In the genomic region with DNA sequence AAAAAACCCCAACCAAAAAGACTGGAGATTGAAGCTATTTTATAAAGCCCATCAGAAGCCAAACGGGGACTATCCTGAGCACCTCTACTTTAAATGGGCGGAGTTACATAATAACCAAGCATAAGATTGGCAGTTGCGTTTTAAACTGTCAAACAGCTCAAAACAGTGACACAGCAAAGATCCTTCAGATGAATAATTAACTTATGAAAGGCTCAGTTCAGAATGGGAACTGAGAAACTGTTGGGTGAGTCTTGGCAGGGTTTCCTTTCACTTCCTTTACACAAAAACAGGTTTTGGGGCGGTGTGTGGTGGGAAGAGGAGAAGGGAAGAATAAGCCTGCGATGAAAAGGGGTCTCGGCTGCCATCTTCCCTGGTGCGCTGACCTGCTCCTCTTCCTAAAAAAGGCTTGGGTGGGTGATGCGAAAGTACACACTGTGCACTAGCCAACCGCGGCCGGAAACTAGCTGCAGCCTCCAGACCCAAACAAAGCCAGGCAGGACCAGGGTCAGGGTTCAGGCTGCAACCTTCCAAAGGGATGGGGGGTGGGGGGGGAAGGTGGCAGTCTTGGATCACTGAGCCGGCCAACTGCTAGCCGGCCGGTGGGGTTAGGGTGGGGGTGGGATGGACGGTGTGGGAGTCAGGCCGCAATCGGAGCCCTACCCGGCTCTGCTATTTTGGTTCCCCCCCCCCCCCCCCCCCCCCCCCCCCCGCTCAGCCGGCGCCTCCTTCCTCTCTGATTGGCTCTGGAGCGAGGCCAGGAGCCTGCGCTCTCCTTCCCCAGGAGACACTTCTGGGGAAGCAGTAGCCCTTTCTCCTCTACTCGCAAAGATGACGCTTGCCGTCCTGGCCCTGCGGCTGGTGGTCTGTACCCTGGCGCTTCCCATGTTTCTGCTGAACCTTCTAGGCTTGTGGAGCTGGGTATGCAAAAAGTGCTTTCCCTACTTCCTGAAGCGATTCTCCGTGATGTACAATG, we compare ENCODE assay signal across 8 mouse cellular contexts. TPM values are rescaled to one million over a fixed set of nuclear protein-coding genes. Genes with fewer than 3 reads are reported as not detected.
DNase-seq lines count a peak whose midpoint lies in the region; ATAC-seq and TF ChIP-seq lines count a peak whose summit lies in the region.

A gene (plus strand): TSS at position 122 of the 973 bp plus-strand sequence.

- no peaks in the 10 kb centered on the region for H3K36me3 ChIP-seq in kidney, embryonic 14.5 days (ENCODE audit: control insufficient read depth, insufficient read depth, low read length)
- no peaks in the 10 kb centered on the region for H3K36me3 ChIP-seq in limb, embryonic 14.5 days (ENCODE audit: control insufficient read depth, insufficient read depth, low read length)
- no peaks in the 10 kb centered on the region for H3K36me3 ChIP-seq in midbrain, embryonic 16.5 days (ENCODE audit: control insufficient read depth, insufficient read depth, low read length)

- no peaks in the 10 kb centered on the region for H3K9me3 ChIP-seq in kidney, embryonic 14.5 days (ENCODE audit: control insufficient read depth, low read length)
- no peaks in the 10 kb centered on the region for H3K9me3 ChIP-seq in limb, embryonic 14.5 days (ENCODE audit: control insufficient read depth, low read length)
- no peaks in the 10 kb centered on the region for H3K9me3 ChIP-seq in midbrain, embryonic 16.5 days (replicated peaks; ENCODE audit: control insufficient read depth, low read length, poor library complexity, severe bottlenecking)

- TF ChIP-seq CTCF in embryonic fibroblast, embryonic 13.5 days (IDR thresholded peaks at IDR 0.05; ENCODE audit: borderline replicate concordance, insufficient read depth, low read length), result no peak

- H3K27me3 ChIP-seq in kidney, embryonic 14.5 days (ENCODE audit: control insufficient read depth, insufficient read depth, low read length), result no peaks in the 10 kb centered on the region
- H3K27me3 ChIP-seq in limb, embryonic 14.5 days (ENCODE audit: control insufficient read depth, insufficient read depth, low read length), result no peaks in the 10 kb centered on the region
- H3K27me3 ChIP-seq in midbrain, embryonic 16.5 days (ENCODE audit: control insufficient read depth, insufficient read depth, low read depth, low read length), result no peaks in the 10 kb centered on the region

- ATAC-seq in kidney, embryonic 14.5 days (ENCODE audit: low FRiP score, low TSS enrichment), result peak; percentile 83
- ATAC-seq in limb, embryonic 14.5 days (ENCODE audit: low FRiP score, low read depth), result peak; percentile 68
- ATAC-seq in midbrain, embryonic 16.5 days, result peak; percentile 81

- 3% methylated on average over 25 of the region's 30 CpGs for WGBS in kidney, embryonic 14.5 days
- WGBS in limb, embryonic 14.5 days, result 5% methylated on average over 16 of the region's 30 CpGs
- WGBS in midbrain, embryonic 16.5 days, result 2% methylated on average over 21 of the region's 30 CpGs

- peak; percentile 61 to 65 for DNase-seq in B cell, adult 2 months
- peak; percentile 96 for DNase-seq in brain, adult 2 months (ENCODE audit: low read depth, low spot score)
- DNase-seq in heart, adult 9 months (ENCODE audit: low spot score in 2 of 2), result peak; percentile 85 to 86
- DNase-seq in limb, embryonic 14.5 days (ENCODE audit: low spot score), result peak; percentile 79
- DNase-seq in spleen, postnatal 10 days (ENCODE audit: low spot score in 2 of 2), result peak; percentile 74 to 84

- no peaks in the 10 kb centered on the region for H3K4me1 ChIP-seq in embryonic fibroblast, embryonic 13.5 days (ENCODE audit: control insufficient read depth, insufficient read depth, low read length)
- H3K4me1 ChIP-seq in kidney, embryonic 14.5 days (ENCODE audit: control insufficient read depth, insufficient read depth, low read length), result peaks cover 6% of the 10 kb centered on the region; the same call in 1 of the 2 replicates
- 0 out of 2 replicates have a peak, but pooled peaks cover 3% of the 10 kb centered on the region for H3K4me1 ChIP-seq in limb, embryonic 14.5 days (ENCODE audit: control insufficient read depth, insufficient read depth, low read length)
- H3K4me1 ChIP-seq in midbrain, embryonic 16.5 days (ENCODE audit: control insufficient read depth, insufficient read depth, low read length), result peaks cover 8% of the 10 kb centered on the region

- TF ChIP-seq POLR2A in embryonic fibroblast, embryonic 13.5 days (IDR thresholded peaks at IDR 0.05; ENCODE audit: low read depth, low read length), result peak; percentile 85
- 0 out of 2 replicates have a peak, but pooled peaks have one; percentile 55 for TF ChIP-seq POLR2A in limb, embryonic 14.5 days (IDR thresholded peaks at IDR 0.05; ENCODE audit: borderline replicate concordance, extremely low read depth, insufficient read depth, insufficient read length)

- H3K4me3 ChIP-seq in embryonic fibroblast, embryonic 13.5 days (ENCODE audit: insufficient read depth, low read length), result peak within 1 kb of the TSS; percentile 56
- H3K4me3 ChIP-seq in kidney, embryonic 14.5 days (ENCODE audit: low read length), result peak within 1 kb of the TSS; percentile 52
- H3K4me3 ChIP-seq in limb, embryonic 14.5 days (replicated peaks; ENCODE audit: low read length), result peak within 1 kb of the TSS; percentile 47
- H3K4me3 ChIP-seq in midbrain, embryonic 16.5 days (ENCODE audit: low read depth, low read length), result peak within 1 kb of the TSS; percentile 53

- H3K4me2 ChIP-seq in kidney, embryonic 14.5 days (replicated peaks; ENCODE audit: low read depth, low read length), result peak within 1 kb of the TSS; percentile 61
- H3K4me2 ChIP-seq in limb, embryonic 14.5 days (replicated peaks; ENCODE audit: low read depth, low read length, severe bottlenecking), result peak within 1 kb of the TSS; percentile 90
- H3K4me2 ChIP-seq in midbrain, embryonic 16.5 days (ENCODE audit: low read length), result peak within 1 kb of the TSS; percentile 78

- peak within 1 kb of the TSS; percentile 58; the same call in 1 of the 2 replicates for H3K9ac ChIP-seq in kidney, embryonic 14.5 days (ENCODE audit: low read depth, low read length)
- peak within 1 kb of the TSS; percentile 60 for H3K9ac ChIP-seq in limb, embryonic 14.5 days (ENCODE audit: low read depth, low read length, severe bottlenecking)
- peak within 1 kb of the TSS; percentile 78 for H3K9ac ChIP-seq in midbrain, embryonic 16.5 days (ENCODE audit: low read depth, low read length)

- peak within 1 kb of the TSS; percentile 48 for H3K27ac ChIP-seq in embryonic fibroblast, embryonic 13.5 days (ENCODE audit: insufficient read depth, low read length)
- H3K27ac ChIP-seq in kidney, embryonic 14.5 days (ENCODE audit: low read depth, low read length), result peak within 1 kb of the TSS; percentile 88
- peak within 1 kb of the TSS; percentile 68 for H3K27ac ChIP-seq in limb, embryonic 14.5 days (replicated peaks; ENCODE audit: low read depth, low read length)
- H3K27ac ChIP-seq in midbrain, embryonic 16.5 days (ENCODE audit: low read length), result peak within 1 kb of the TSS; percentile 89

RNA-seq across cellular contexts. Expression of the gene that starts here (rescaled TPM):
- 9.7 and 13.4 TPM in 2 replicates for polyA plus RNA-seq in embryonic fibroblast, embryonic 13.5 days (2011; ENCODE audit: insufficient read length, low read depth, missing spikeins)
- polyA plus RNA-seq in kidney, embryonic 14.5 days (2014; fragmentation: Nextera tagmentation; extraction: Ambion mirVana), result 10.0 and 17.4 TPM in 2 replicates
- 12.2 and 14.9 TPM in 2 replicates for polyA plus RNA-seq in limb, embryonic 14.5 days (2012; rRNA removed)
- 3.0 and 4.1 TPM in 2 replicates for polyA plus RNA-seq in limb, embryonic 14.5 days (2014; fragmentation: Nextera tagmentation; extraction: Ambion mirVana)
- polyA plus RNA-seq in midbrain, embryonic 16.5 days (2015; fragmentation: Nextera tagmentation; extraction: Ambion mirVana), result 3.7 and 4.8 TPM in 2 replicates

Comparison
In these comparisons a context has a peak if more than half of its experiments do, and no peak if none do; other contexts are left out.
1. Peak in every context shown above with its lines: DNase-seq, ATAC-seq, H3K4me3 ChIP-seq and H3K27ac ChIP-seq.